Mouse (Mus musculus): Measurements from ENCODE around the gene Disp1. TPM values are rescaled to one million over a fixed set of nuclear protein-coding genes. Genes with fewer than 3 reads are reported as not detected.

Gene Disp1
- polyA plus RNA-seq, 1 experiment from 2014 or later: 7.7 TPM

DNA sequence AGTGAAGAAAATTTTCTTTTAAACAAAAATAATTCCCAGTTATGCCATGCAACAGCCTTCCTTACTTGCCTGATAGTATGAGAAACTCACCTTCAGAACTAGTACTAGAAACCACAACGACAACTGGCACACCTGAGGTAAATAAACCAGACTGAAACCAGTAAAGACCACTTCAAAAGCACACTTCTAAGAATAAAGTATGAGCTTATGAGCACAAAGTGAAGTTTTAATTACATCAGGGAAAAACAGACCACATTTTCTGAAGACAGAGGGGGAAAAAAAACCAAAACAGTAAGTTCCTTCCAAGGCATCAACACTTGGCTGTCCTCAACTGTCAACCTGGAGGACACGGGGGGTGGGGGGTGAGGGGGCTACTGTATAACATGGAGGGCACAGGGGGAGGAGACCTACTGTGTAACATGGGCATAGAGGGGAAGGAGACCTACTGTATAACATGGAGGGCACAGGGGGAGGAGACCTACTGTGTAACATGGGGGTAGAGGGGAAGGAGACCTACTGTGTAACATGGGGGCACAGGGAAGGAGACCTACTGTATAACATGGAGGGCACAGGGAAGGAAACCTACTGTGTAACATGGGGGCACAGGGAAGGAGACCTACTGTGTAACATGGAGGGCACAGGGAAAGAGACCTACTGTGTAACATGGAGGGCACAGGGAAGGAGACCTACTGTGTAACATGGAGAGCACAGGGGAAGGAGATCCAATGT, 40.9 kb downstream of the Disp1 start:
- no peaks in the 10 kb centered on the region for H3K36me3 ChIP-seq (ENCODE audit: control insufficient read depth, insufficient read depth, low read length)
- H3K4me2 ChIP-seq: no peak overlapping the region
- H3K27ac ChIP-seq (ENCODE audit: low read depth, low read length): no peak overlapping the region
- no peak overlapping the region for H3K4me3 ChIP-seq (ENCODE audit: low read depth, low read length)
- H3K4me1 ChIP-seq (replicated peaks; ENCODE audit: control insufficient read depth, insufficient read depth, low read length): peaks cover 6% of the 10 kb centered on the region
- DNase-seq (ENCODE audit: low spot score) (no peak), ATAC-seq (replicated peaks; ENCODE audit: low FRiP score) (no peak)
- H3K27me3 ChIP-seq (replicated peaks; ENCODE audit: control insufficient read depth, insufficient read depth, low read length): no peaks in the 10 kb centered on the region
- H3K9ac ChIP-seq (ENCODE audit: low read depth, low read length): no peak overlapping the region
- H3K9me3 ChIP-seq (ENCODE audit: control insufficient read depth, low read length): no peaks in the 10 kb centered on the region
- 80% methylated on average over 2 of the region's 2 CpGs for WGBS

DNA sequence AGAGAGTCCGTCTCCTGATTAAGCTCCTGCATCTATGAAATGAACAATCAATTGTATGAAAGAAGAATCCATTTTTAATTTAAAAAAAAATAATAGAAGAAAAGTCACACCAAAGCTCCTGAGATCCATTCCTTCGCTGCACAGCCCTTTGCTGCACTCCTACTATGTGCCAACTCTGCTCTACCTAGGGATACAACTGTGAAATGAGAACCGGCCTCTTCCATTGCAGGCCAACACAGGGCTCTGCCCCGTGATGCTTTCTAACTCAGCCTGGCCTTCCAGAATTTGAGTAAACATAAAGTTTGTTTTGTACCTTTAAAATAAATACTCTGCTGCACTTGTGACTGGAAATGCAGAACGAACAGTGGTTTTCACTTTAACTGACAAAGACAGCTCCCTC, 42.0 kb downstream of the Disp1 start:
- WGBS: 81% methylated on average over 5 of the region's 5 CpGs
- no peak overlapping the region for H3K4me2 ChIP-seq
- DNase-seq (ENCODE audit: low spot score) (no peak), ATAC-seq (replicated peaks; ENCODE audit: low FRiP score) (no peak)
- H3K4me1 ChIP-seq (replicated peaks; ENCODE audit: control insufficient read depth, insufficient read depth, low read length): peaks cover 6% of the 10 kb centered on the region
- no peak overlapping the region for H3K9ac ChIP-seq (ENCODE audit: low read depth, low read length)
- H3K27ac ChIP-seq (ENCODE audit: low read depth, low read length): no peak overlapping the region; the same call in 1 of the 2 replicates
- H3K27me3 ChIP-seq (replicated peaks; ENCODE audit: control insufficient read depth, insufficient read depth, low read length): no peaks in the 10 kb centered on the region
- no peak overlapping the region for H3K4me3 ChIP-seq (ENCODE audit: low read depth, low read length)
- H3K36me3 ChIP-seq (ENCODE audit: control insufficient read depth, insufficient read depth, low read length): no peaks in the 10 kb centered on the region
- no peaks in the 10 kb centered on the region for H3K9me3 ChIP-seq (ENCODE audit: control insufficient read depth, low read length)

DNA sequence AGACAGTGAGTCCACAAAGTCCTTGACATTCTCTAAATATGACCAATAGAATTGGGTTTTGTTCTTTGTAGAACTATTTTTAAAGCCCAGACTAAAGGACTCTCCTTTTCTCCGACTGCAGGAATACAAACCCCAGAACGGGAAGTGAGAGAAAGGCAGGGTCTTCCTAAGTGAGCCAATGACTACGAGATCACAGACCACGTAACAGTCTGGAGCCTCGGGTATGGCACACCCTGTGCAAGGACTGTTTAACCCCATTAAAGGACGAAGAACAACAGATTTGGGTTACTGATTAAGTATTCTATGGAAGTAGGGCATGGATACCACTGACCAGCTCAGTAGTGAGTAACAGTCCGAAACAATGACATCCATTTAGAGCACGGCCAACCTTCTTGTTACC, 46.1 kb downstream of the Disp1 start:
- no peak overlapping the region for H3K27ac ChIP-seq (ENCODE audit: low read depth, low read length)
- ATAC-seq (replicated peaks; ENCODE audit: low FRiP score) (no peak), DNase-seq (ENCODE audit: low spot score) (no peak)

DNA sequence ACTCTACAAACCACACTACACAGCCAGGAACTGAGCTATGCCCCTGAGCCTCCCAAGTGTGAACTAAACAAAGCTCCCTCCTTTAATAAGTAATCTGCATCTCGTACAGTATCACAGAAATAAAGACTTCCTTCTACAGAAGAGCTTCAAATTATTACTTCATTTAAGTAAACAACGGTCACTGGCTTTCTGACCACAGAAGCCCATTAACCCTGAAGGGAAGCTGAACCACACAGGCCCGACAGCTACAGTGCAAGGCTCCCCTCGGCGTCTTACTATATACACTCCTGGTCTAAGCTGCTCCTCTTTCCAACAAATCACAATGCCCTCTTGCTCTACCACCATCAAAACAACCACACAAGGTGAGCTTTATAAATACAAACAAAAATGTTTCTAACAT, 50.2 kb downstream of the Disp1 start:
- H3K9ac ChIP-seq (ENCODE audit: low read depth, low read length): no peak overlapping the region
- no peaks in the 10 kb centered on the region for H3K27me3 ChIP-seq (replicated peaks; ENCODE audit: control insufficient read depth, insufficient read depth, low read length)
- DNase-seq (ENCODE audit: low spot score) (no peak), ATAC-seq (replicated peaks; ENCODE audit: low FRiP score) (no peak)
- no peaks in the 10 kb centered on the region for H3K9me3 ChIP-seq (ENCODE audit: control insufficient read depth, low read length)
- 78% methylated on average over 5 of the region's 5 CpGs for WGBS
- no peaks in the 10 kb centered on the region; the same call in 1 of the 2 replicates for H3K36me3 ChIP-seq (ENCODE audit: control insufficient read depth, insufficient read depth, low read length)
- H3K4me1 ChIP-seq (replicated peaks; ENCODE audit: control insufficient read depth, insufficient read depth, low read length): no peaks in the 10 kb centered on the region
- H3K4me3 ChIP-seq (ENCODE audit: low read depth, low read length): no peak overlapping the region
- no peak overlapping the region; the same call in 1 of the 2 replicates for H3K27ac ChIP-seq (ENCODE audit: low read depth, low read length)
- no peak overlapping the region for H3K4me2 ChIP-seq

More for the DNA sequence above, 46.1 kb downstream of the Disp1 start:
- Histone ChIP-seq H3K9me3 (ENCODE audit: control insufficient read depth, low read length) (no peaks in the 10 kb centered on the region), H3K4me2 (no peak overlapping the region), H3K36me3 (ENCODE audit: control insufficient read depth, insufficient read depth, low read length) (no peaks in the 10 kb centered on the region), H3K4me3 (ENCODE audit: low read depth, low read length) (no peak overlapping the region), H3K27me3 (replicated peaks; ENCODE audit: control insufficient read depth, insufficient read depth, low read length) (no peaks in the 10 kb centered on the region), H3K4me1 (replicated peaks; ENCODE audit: control insufficient read depth, insufficient read depth, low read length) (no peaks in the 10 kb centered on the region; the same call in 1 of the 2 replicates), H3K9ac (ENCODE audit: low read depth, low read length) (no peak overlapping the region)
- 86% methylated on average over 8 of the region's 8 CpGs for WGBS

DNA sequence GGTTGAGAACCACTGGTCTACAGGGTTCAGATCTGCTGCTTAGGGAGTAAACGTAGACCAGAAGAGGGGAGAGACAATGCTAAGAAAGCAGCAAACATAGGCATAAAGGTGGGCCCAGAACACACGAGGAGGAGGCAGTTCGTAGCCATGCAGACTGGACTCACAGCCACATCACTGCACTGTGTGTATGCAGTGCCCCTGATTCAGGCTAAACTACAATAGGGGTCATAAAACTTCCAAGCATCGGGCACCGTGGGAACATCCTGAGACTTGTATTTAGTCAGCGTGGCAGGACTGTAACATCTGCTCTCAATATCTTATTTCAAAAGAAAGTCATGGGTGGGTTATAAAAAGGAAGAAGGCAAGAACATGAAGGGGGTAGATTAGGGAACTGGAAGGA, 52.9 kb downstream of the Disp1 start:
- no peak overlapping the region for H3K27ac ChIP-seq (ENCODE audit: low read depth, low read length)
- H3K9ac ChIP-seq (ENCODE audit: low read depth, low read length): no peak overlapping the region
- DNase-seq (ENCODE audit: low spot score) (no peak), ATAC-seq (replicated peaks; ENCODE audit: low FRiP score) (no peak)
- no peaks in the 10 kb centered on the region for H3K9me3 ChIP-seq (ENCODE audit: control insufficient read depth, low read length)
- no peaks in the 10 kb centered on the region for H3K4me1 ChIP-seq (replicated peaks; ENCODE audit: control insufficient read depth, insufficient read depth, low read length)
- WGBS: 81% methylated on average over 6 of the region's 6 CpGs
- no peak overlapping the region for H3K4me3 ChIP-seq (ENCODE audit: low read depth, low read length)
- no peaks in the 10 kb centered on the region; the same call in 1 of the 2 replicates for H3K36me3 ChIP-seq (ENCODE audit: control insufficient read depth, insufficient read depth, low read length)
- H3K27me3 ChIP-seq (replicated peaks; ENCODE audit: control insufficient read depth, insufficient read depth, low read length): no peaks in the 10 kb centered on the region
- no peak overlapping the region for H3K4me2 ChIP-seq

DNA sequence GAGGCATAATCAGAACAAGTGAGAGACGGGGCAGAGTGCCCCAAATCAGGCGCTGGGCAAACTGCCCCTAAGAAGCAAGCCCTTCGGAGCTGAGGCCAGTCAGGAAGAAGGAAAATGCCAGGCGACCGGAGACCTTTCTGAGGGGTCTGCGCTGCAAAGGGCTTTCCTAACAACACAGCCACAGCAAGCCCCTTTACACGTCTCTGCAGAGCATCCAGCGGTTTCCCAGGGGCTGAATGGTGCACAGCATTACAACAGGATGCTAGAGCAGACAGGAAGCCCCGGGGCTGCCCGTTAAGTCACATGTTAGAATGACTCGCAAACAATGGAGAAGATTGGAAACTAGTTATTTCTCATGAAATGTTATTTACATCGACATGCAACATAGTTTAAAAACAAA, 53.5 kb downstream of the Disp1 start:
- ATAC-seq (replicated peaks; ENCODE audit: low FRiP score): no peak
- no peak for DNase-seq (ENCODE audit: low spot score)
- Histone ChIP-seq H3K4me2 (no peak overlapping the region), H3K9me3 (ENCODE audit: control insufficient read depth, low read length) (no peaks in the 10 kb centered on the region), H3K9ac (ENCODE audit: low read depth, low read length) (no peak overlapping the region), H3K36me3 (ENCODE audit: control insufficient read depth, insufficient read depth, low read length) (no peaks in the 10 kb centered on the region; the same call in 1 of the 2 replicates), H3K27ac (ENCODE audit: low read depth, low read length) (no peak overlapping the region), H3K27me3 (replicated peaks; ENCODE audit: control insufficient read depth, insufficient read depth, low read length) (no peaks in the 10 kb centered on the region), H3K4me3 (ENCODE audit: low read depth, low read length) (no peak overlapping the region), H3K4me1 (replicated peaks; ENCODE audit: control insufficient read depth, insufficient read depth, low read length) (no peaks in the 10 kb centered on the region)
- WGBS: 80% methylated on average over 12 of the region's 12 CpGs

DNA sequence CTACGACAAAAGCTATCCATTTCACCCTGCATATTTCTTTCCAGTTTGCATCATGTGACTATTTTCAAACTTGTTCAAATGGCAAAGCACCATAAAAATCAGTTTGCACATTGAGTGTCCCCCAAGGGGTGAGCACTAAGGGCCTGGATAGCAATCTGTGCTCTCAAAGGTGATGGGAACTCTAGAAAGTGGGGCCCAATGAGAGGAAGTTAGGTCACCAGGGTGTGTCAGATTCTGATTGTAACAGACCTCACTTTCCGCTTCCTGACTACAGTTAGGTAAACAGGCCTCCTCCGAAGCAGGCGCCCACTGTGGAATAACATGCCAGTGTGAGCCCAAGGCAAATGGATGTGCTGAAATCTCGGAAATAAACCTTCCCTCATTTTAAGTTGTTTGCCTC, 54.6 kb downstream of the Disp1 start:
- H3K4me3 ChIP-seq (ENCODE audit: low read depth, low read length): no peak overlapping the region
- no peak overlapping the region for H3K4me2 ChIP-seq
- 89% methylated on average over 5 of the region's 5 CpGs for WGBS
- no peak for DNase-seq (ENCODE audit: low spot score)
- no peak for ATAC-seq (replicated peaks; ENCODE audit: low FRiP score)
- no peak overlapping the region for H3K9ac ChIP-seq (ENCODE audit: low read depth, low read length)
- H3K4me1 ChIP-seq (replicated peaks; ENCODE audit: control insufficient read depth, insufficient read depth, low read length): no peaks in the 10 kb centered on the region
- H3K27ac ChIP-seq (ENCODE audit: low read depth, low read length): no peak overlapping the region
- no peaks in the 10 kb centered on the region for H3K27me3 ChIP-seq (replicated peaks; ENCODE audit: control insufficient read depth, insufficient read depth, low read length)
- H3K36me3 ChIP-seq (ENCODE audit: control insufficient read depth, insufficient read depth, low read length): no peaks in the 10 kb centered on the region; the same call in 1 of the 2 replicates
- no peaks in the 10 kb centered on the region for H3K9me3 ChIP-seq (ENCODE audit: control insufficient read depth, low read length)

DNA sequence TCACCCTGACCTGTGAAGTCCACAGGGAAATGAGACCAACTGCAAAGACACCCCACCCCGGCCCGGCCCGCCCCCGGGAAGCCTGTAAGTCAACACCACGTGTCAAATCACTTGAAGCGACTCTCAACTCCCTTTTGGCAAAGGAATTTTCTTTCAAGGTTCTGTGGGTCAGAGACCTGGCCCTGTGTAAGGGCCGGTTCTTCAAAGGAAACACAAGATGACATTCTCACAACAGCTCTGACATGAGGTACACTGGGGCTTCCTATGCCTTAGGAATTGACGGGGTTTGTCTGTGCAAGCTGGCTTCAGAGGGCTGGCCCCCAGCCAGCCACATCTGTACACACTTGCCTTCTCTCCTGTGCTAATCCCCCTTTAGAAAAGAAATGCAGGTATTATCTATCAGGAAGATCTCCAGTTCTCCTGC, 56.7 kb downstream of the Disp1 start:
- ATAC-seq (replicated peaks; ENCODE audit: low FRiP score) (no peak), DNase-seq (ENCODE audit: low spot score) (no peak)
- 55% methylated on average over 8 of the region's 8 CpGs for WGBS
- no peaks in the 10 kb centered on the region for H3K4me1 ChIP-seq (replicated peaks; ENCODE audit: control insufficient read depth, insufficient read depth, low read length)
- no peak overlapping the region for H3K4me2 ChIP-seq
- H3K4me3 ChIP-seq (ENCODE audit: low read depth, low read length): no peak overlapping the region
- H3K9ac ChIP-seq (ENCODE audit: low read depth, low read length): no peak overlapping the region
- no peak overlapping the region for H3K27ac ChIP-seq (ENCODE audit: low read depth, low read length)
- no peaks in the 10 kb centered on the region for H3K27me3 ChIP-seq (replicated peaks; ENCODE audit: control insufficient read depth, insufficient read depth, low read length)
- no peaks in the 10 kb centered on the region; the same call in 1 of the 2 replicates for H3K36me3 ChIP-seq (ENCODE audit: control insufficient read depth, insufficient read depth, low read length)
- H3K9me3 ChIP-seq (ENCODE audit: control insufficient read depth, low read length): no peaks in the 10 kb centered on the region

DNA sequence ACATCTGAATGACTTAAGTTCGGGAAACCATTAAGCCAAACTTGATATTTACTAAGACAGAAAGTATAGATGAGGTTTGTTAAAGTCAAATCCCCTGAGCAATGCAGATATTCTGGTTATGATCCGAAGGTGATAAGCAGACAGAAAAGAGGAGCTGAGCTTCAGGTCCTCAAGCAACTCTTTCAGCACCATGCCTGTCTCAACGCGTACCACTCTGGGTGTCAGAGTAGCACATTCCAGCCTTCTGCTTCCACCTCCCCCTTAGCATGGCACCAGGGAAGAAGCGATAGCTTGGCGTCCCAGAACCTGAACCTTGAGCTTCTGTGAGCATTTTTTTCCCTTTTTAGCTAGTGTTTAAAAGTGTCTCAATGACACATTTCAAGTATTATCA, 57.1 kb downstream of the Disp1 start:
- no peak overlapping the region for H3K27ac ChIP-seq (ENCODE audit: low read depth, low read length)
- H3K9me3 ChIP-seq (ENCODE audit: control insufficient read depth, low read length): no peaks in the 10 kb centered on the region
- H3K4me2 ChIP-seq: no peak overlapping the region
- no peak for ATAC-seq (replicated peaks; ENCODE audit: low FRiP score)
- no peak for DNase-seq (ENCODE audit: low spot score)
- no peaks in the 10 kb centered on the region; the same call in 1 of the 2 replicates for H3K36me3 ChIP-seq (ENCODE audit: control insufficient read depth, insufficient read depth, low read length)
- H3K27me3 ChIP-seq (replicated peaks; ENCODE audit: control insufficient read depth, insufficient read depth, low read length): no peaks in the 10 kb centered on the region
- 78% methylated on average over 6 of the region's 6 CpGs for WGBS
- H3K9ac ChIP-seq (ENCODE audit: low read depth, low read length): no peak overlapping the region
- no peak overlapping the region for H3K4me3 ChIP-seq (ENCODE audit: low read depth, low read length)
- no peaks in the 10 kb centered on the region for H3K4me1 ChIP-seq (replicated peaks; ENCODE audit: control insufficient read depth, insufficient read depth, low read length)

All from liver, embryonic 11.5 days (tissue).